Mouse (Mus musculus): Measurements from ENCODE around the gene Pold1.

- no peak for TF ChIP-seq CTCF (IDR thresholded peaks at IDR 0.05; ENCODE audit: insufficient read depth, low read depth, low read length)
- no peak for TF ChIP-seq POLR2A (IDR thresholded peaks at IDR 0.05; ENCODE audit: insufficient read depth, low read depth, low read length)
Measured at GRCm38 (mm10) chr7:44596996-44597538, 48.4 kb upstream of the Pold1 start.
